Mouse (Mus musculus) heart, postnatal 25 days (tissue): ENCODE measurements around the gene Uba7. TPM values are rescaled to one million over a fixed set of nuclear protein-coding genes. Genes with fewer than 3 reads are reported as not detected.

Experiments
- DNase-seq: peaks from one replicate; pipeline ENCODE4 v3.0.0; 2022; ENCODE audit warnings: low spot score
- intact Hi-C: fragments of 180-260 bp; cut with DNase I; formaldehyde crosslinking; loops from one replicate; pipeline ENCODE4 v1.15.1; 2025
- total RNA-seq, 2 experiments: library from RNA; stranded (reverse); gene quantifications; 2 replicates each; pipeline ENCODE4 v1.2.3; 2021

Uba7 gene
- total RNA-seq, result 10 to 100 TPM; 12.0 to 14.9 TPM

DNA sequence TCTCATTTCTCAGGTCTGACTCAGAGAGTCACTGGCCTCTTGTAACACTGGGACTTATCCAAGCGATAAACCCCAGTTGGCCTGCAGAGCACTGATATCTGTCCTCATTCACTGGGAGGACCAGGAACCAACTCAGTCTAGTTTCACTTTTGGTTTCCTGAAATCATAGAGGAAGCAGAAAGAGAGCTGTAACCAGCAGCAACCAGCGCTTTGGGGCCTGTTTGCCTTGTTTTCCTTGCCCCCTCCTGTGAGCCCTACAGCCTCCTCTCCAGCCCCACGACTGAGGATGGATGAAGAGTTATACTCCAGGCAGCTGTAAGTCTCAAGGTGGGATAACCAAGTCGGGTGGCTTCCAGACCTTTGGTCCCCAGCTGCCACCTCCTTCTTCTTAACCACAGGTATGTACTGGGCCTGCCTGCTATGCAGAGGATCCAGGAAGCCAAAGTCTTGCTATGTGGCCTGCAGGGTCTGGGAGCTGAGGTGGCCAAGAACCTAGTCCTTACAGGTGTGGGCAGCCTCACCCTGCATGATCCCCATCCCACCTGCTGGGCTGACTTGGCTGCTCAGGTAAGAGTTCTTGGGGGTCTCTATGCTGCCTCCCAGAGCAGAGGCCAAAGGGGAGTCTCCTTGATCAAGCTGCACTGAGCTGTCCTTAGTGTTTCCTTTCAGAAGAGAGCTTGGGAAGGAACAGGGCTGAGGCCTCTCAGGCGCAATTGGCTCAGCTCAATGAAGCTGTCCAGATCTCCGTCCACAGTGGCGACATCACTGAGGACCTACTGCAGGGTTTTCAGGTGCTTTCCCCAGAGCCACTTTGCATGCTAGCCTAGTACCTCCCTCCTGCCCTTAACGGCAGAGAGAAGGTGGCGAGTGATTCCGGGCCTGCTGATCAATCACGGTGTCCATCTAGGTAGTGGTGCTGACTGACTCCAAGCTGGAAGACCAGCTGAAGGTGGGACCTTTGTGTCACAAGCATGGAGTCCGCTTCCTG, at the start of gene Uba7:
Gene Uba7, plus strand, starts transcription at position 107 of the 988 bp plus-strand sequence.
- DNase-seq, result no peak
- intact Hi-C loops, result no loop called here

DNA sequence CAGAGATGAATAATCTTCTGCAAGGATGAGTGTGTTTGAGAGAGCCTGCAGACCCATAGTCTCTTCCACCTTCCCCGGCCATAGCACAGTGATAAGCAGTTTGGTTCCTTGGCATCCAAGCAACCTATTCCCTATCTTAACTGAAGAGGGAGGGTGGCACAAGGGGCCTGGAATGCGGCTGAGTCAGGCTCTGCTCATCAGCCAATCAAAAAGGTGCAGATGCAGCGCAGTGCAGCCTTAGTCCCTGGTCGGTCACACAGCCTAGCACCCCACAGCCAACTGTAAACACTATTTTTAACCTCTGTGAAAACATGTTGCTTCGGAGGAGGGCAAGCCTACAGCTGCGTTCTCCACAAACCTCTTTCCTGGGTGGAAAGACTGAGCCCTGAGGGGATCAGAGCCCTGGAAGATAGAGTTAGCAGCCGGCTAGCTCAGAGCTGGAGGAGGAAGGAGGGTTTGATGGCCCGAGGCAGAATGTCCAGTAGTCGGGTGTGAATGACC, 48.3 kb upstream of the Uba7 start:
- no peak for DNase-seq
- intact Hi-C loops, result no loop called here

GRCm38 (mm10) chr9:107927749-107928148, 47.6 kb upstream of the Uba7 start:
- intact Hi-C loops, result no loop called here
- DNase-seq, result no peak

DNA sequence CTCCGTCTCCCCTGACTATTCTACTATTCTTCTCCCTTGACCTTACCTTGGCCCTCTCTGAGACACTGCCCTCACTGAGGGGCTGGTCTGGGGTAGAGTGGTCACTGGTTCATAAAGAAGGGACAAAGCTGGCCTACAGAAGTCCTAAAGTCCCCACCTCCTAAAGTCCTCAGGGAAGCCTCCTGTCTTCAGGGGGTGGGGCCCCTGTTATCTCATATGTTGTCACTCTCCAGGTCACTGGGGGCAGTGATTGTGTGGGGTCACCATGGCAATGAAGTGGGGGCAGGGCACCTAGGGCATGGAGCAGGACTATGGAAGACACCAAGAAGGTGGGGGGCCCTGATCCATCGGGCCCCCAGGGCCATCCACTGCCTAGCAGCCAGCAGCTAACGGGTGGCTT, 47.1 kb upstream of the Uba7 start, which contains the start of gene Actl11:
Gene Actl11, plus strand, starts transcription at position 301 of the 400 bp plus-strand sequence.
- intact Hi-C loops, result no loop called here
- no peak for DNase-seq

DNA sequence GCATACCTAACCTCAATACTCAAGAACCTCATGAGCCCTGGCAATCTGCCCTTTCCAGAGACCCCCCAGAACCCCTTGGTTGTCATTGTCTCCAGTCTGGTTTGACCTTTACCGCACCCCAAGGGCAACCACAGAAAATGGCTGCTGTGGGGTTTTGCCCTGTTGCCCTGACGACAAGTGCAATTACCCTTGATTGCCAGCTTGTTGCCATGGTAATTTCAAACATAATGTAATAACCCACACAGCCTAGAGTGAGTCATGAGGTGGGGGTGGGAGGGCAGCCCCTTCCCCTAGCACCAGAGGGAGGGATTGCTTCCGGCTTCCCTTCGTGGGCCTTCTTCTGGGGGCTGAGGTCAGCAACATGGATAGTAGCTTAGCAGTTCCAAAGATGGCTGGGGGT, 43.1 kb upstream of the Uba7 start:
- DNase-seq, result no peak
- intact Hi-C loops, result no loop called here

DNA sequence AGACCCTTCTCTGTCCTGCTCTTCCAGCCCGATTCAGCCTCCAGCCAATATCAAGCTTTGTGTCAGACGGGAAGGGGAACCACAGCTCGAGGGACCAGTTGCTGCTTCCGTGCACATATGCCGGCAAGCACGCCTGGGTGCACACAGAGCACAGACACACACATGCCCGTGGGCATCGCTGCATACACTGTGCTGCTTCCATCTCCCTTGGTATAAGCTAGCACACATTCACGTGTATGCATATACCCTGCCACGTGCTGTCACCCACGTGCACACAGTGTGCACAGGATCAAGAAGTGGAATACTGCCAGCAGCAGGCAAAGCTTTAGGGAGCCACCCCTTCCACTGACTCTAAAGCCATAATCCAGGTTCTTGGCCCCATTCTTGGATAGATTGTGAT, 41.2 kb upstream of the Uba7 start:
- no peak for DNase-seq
- intact Hi-C loops, result no loop called here

GRCm38 (mm10) chr9:107935374-107935773, 39.9 kb upstream of the Uba7 start, which contains the start of gene Camkv:
Camkv (plus strand) TSS chr9:107935674.
- intact Hi-C loops, result no loop called here
- no peak for DNase-seq

- no peak for DNase-seq
- intact Hi-C loops, result no loop called here
Observed at GRCm38 (mm10) chr9:107935790-107936214, 39.5 kb upstream of the Uba7 start.

DNA sequence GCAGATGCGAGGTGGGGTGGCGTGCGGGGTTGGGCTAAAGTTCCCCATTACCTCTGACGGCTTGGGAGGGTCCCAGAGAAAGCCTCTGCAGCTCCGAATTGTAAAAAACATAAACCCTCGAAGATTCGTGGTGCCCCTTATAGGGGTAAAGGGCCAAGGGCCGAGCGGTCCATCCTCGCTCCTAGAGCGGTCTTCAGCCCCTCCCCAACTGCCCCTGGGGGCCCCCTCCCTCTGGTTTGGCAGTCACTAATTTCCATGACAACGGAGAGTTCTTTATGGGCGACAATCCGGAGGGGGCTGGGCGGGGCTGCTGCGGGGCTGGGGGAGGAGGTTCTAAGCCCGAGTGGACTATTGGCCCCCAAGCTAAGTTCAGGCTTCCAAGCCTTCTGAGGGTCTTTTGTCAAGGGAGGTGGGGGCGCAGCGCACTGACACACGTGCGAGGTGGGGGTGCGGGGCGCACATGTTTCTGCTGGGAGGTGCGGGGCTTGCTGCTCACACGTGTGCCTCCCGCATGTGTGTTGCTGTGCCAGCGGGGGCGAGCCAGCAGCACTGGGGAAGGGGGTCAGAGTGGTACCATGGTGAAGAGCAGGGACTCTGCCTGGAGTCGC, 39.0 kb upstream of the Uba7 start:
- DNase-seq, result no peak
- intact Hi-C loops, result no loop called here

GRCm38 (mm10) chr9:107936831-107937230, 38.5 kb upstream of the Uba7 start:
- DNase-seq, result no peak
- intact Hi-C loops, result no loop called here

DNA sequence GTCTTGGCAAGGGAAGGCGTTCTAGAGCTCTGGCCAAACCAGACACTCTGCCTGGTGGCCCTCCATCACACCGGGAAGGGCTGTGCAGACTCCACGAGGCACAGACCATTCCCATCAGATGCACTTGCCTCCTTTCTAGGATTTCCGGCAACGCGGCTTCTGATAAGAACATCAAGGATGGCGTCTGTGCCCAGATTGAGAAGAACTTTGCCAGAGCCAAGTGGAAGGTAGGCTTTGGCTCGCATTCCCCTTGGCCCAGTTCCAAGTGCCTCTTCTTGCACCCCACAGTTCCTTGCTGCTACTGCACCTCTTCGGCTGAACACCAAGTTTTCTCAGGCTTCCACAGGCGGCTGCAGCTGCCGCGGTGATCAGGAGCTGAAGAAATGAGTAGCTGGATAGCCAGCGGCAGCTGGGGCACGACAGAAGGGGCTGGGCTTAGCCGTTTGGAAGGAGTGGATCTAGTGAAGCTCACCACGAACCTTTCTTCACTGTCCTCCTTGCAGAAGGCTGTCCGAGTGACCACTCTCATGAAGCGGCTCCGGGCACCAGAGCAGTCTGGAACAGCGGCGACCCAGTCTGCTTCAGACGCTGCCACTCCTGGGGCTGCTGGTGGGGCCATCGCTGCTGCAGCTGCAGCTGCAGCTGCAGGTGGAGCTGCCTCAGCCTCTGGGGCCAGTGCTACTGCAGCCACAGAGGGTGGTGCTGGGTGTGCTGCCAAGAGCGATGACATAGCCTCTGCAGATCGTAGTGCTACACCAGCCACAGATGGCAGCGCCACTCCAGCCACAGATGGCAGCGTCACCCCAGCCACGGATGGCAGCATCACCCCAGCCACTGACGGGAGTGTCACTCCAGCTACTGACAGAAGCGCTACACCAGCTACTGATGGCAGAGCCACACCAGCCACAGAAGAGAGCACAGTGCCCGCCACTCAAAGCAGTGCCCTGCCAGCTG, 27.8 kb upstream of the Uba7 start:
- DNase-seq, result no peak
- intact Hi-C loops, result no loop called here

GRCm38 (mm10) chr9:107949184-107949921, 26.0 kb upstream of the Uba7 start:
- no peak for DNase-seq
- intact Hi-C loops, result no loop called here

DNA sequence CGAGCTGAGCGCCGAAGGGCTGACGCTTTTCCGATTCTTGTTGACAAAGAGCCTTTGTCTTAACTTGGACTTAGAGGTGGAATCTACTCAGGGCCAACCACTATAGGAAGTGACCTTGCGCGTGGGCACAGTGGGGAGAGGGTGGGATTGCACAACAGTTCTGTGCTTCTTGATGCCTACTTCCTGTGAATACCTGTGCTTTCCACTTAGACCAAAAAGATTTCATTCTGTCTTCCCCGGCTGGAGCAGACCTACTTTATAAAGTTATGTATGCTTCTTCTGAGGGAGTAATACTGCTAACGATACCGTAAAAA, 25.4 kb upstream of the Uba7 start, which contains the start of gene Traip:
Gene Traip, plus strand, starts transcription at position 215 of the 314 bp plus-strand sequence.
- DNase-seq, result no peak
- intact Hi-C loops, result no loop called here

- intact Hi-C loops, result no loop called here
Observed at GRCm38 (mm10) chr9:107950460-107951355, 24.6 kb upstream of the Uba7 start.

DNA sequence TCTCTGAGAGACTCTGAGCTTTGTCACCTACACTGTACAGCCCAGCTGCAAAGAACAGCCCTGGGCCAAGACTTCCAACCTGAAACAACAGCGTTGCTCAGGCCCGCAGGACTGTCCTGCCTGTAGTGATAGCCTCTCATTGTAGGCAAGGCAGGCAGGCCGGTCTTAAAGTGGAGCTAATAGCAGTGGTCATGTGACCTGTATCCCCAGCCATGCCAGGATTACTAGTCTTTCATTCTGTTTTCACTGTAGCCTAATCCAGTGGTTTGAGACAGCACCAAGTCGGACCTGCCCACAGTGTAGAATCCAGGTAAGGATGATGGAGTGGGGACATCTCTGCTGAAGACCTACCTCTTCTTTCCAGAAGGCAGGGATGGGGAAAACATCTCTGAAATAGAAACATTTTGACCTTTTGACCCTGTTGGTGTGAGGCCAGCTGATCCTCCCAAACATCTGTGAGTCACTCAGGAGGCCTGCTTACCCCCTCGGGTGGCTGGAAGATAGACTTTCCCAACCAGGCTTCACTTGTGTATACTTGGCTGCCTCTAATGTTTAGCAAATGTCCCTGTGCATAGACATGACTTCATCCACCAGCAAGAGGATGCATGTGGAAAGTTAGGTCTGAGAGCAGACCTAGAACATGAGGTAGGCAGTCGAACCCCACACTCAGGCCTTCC, 19.6 kb upstream of the Uba7 start:
- intact Hi-C loops, result no loop called here
- no peak for DNase-seq

More at GRCm38 (mm10) chr9:107950460-107951355, 24.6 kb upstream of the Uba7 start:
- DNase-seq, result peak; percentile 82

GRCm38 (mm10) chr9:107957141-107957540, 18.2 kb upstream of the Uba7 start:
- DNase-seq, result no peak
- intact Hi-C loops, result no loop called here

- DNase-seq, result no peak
- intact Hi-C loops, result no loop called here
Observed at GRCm38 (mm10) chr9:107959896-107960295, 15.4 kb upstream of the Uba7 start.

DNA sequence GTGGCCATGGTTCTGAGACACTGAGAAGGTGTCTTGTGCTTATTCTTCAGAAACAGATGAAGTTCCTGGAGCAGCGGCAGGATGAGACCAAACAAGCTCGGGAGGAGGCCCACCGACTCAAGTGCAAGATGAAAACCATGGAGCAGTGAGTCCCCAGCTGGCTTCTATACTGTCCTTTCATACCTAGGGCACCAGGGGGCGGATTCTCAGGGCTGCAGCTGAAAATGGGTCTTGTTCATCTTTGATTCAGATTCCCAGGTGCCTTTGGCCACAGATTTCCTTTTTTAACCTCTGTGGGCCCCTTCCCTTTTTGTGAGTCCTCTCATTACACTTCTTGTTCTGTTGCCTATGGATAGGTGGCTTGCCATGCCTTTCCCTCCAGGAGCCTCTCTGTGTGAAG, 14.4 kb upstream of the Uba7 start:
- intact Hi-C loops, result no loop called here

More for the DNA sequence above, 14.4 kb upstream of the Uba7 start:
- DNase-seq, result no peak
